Mouse (Mus musculus) mouse trophoblast stem cell (cell line): ENCODE results near the gene Vezt.

Experiments
- in situ Hi-C, 2 experiments: fragments of 300-500 bp; cut with MseI, MboI; formaldehyde crosslinking; loops; 2 replicates in 1 of 2; 3 replicates in 1 of 2; pipeline ENCODE4 v1.15.1; 2025

Vezt gene

GRCm38 (mm10) chr10:94037596-94037995 is 2.0 kb upstream of the Vezt start:
- in situ Hi-C loops: no loop called here

GRCm38 (mm10) chr10:94037196-94037595 is 1.6 kb upstream of the Vezt start:
- in situ Hi-C loops: no loop called here

- in situ Hi-C loops: no loop called here
Measured at GRCm38 (mm10) chr10:94036375-94036758, 750 bp upstream of the Vezt start.

- in situ Hi-C loops: no loop called here
Measured at GRCm38 (mm10) chr10:94034876-94035657, 550 bp downstream of the Vezt start.

GRCm38 (mm10) chr10:94031164-94031563 is 4.5 kb downstream of the Vezt start:
- in situ Hi-C loops: no loop called here

- in situ Hi-C loops: no loop called here
Measured at GRCm38 (mm10) chr10:94028493-94028892, 7.1 kb downstream of the Vezt start.

- in situ Hi-C loops: no loop called here
Measured at GRCm38 (mm10) chr10:94025079-94025478, 10.5 kb downstream of the Vezt start.

- in situ Hi-C loops: no loop called here
Measured at GRCm38 (mm10) chr10:94021059-94021458, 14.6 kb downstream of the Vezt start.

GRCm38 (mm10) chr10:94020587-94020986 is 15.0 kb downstream of the Vezt start:
- in situ Hi-C loops: no loop called here

GRCm38 (mm10) chr10:94017455-94017854 is 18.2 kb downstream of the Vezt start:
- in situ Hi-C loops: no loop called here

GRCm38 (mm10) chr10:94014200-94014599 is 21.4 kb downstream of the Vezt start:
- in situ Hi-C loops: no loop called here

GRCm38 (mm10) chr10:94013196-94013595 is 22.4 kb downstream of the Vezt start:
- in situ Hi-C loops: no loop called here

GRCm38 (mm10) chr10:94011024-94011423 is 24.6 kb downstream of the Vezt start:
- in situ Hi-C loops: no loop called here

GRCm38 (mm10) chr10:94009991-94010679 is 25.5 kb downstream of the Vezt start:
- in situ Hi-C loops: no loop called here

GRCm38 (mm10) chr10:94008356-94008755 is 27.3 kb downstream of the Vezt start:
- in situ Hi-C loops: no loop called here

- in situ Hi-C loops: no loop called here
Measured at GRCm38 (mm10) chr10:94000223-94000622, 35.4 kb downstream of the Vezt start.

GRCm38 (mm10) chr10:93999357-93999756 is 36.3 kb downstream of the Vezt start:
- in situ Hi-C loops: no loop called here

GRCm38 (mm10) chr10:93995100-93995499 is 40.5 kb downstream of the Vezt start:
- in situ Hi-C loops: no loop called here

- in situ Hi-C loops: no loop called here
Measured at GRCm38 (mm10) chr10:93994136-93994535, 41.5 kb downstream of the Vezt start.

GRCm38 (mm10) chr10:93985357-93985756 is 50.3 kb downstream of the Vezt start:
- in situ Hi-C loops: no loop called here

- in situ Hi-C loops: no loop called here
Measured at GRCm38 (mm10) chr10:93969306-93969705, 66.3 kb downstream of the Vezt start.

GRCm38 (mm10) chr10:93967486-93967885 is 68.1 kb downstream of the Vezt start:
- in situ Hi-C loops: no loop called here

- in situ Hi-C loops: no loop called here
Measured at GRCm38 (mm10) chr10:93954023-93954422, 81.6 kb downstream of the Vezt start.
